Mouse (Mus musculus) heart, adult 2 months (tissue): ENCODE measurements around the gene Plscr1.

Experiments used
- CTCF ChIP-seq: fragments of 200-600 bp; IDR thresholded peaks from 2 replicates; pipeline ENCODE4 v1.8.1; 2022; ENCODE audit warnings: antibody characterized with exemption, mild to moderate bottlenecking, moderate library complexity
- EP300 ChIP-seq: fragments of 200-500 bp; IDR thresholded peaks from 2 replicates; pipeline ENCODE4 v1.6.1; 2011; ENCODE audit warnings: low read depth, low read length, control low read depth; ENCODE audit not compliant: insufficient read depth

GRCm38 (mm10) chr9:92305620-92306220 lies 56.2 kb downstream of the Plscr1 start:
- TF ChIP-seq CTCF (no peak), EP300 (no peak)
